ENCODE assay signal across 12 mouse cellular contexts in the genomic region with DNA sequence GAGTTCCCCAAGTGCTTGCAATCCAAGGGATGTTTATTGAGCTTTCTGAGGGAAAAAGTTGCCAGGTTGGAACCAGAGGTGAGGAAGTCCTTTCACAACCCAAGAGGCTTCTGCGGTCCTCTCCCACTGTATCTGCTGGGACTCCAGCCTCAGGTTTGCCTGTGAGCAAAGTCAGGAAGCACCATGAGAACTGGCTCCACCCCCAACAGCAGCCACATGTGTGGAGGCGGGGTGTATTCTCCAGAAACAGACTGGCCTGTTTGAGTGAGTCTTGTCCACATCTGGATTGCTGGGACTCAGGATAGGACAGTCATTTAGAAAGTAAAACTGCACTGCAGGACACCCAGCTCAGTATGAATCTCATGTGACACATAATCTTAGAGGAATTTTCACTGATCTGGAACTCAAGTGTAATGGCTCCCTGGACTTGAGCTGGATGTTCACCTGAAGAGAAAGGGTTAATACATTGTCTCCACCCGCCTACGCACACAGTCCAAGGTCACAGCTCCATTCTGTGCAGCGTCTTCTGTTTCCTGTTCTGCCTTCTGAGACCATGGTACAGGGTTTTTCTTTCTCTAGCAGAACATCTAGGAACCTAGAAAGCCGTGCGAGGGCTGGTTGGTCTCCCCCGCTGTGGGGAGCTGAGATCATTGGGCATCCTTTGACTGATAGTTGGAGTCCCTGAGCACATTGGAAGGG. TPM values are rescaled to one million over a fixed set of nuclear protein-coding genes. Genes with fewer than 3 reads are reported as not detected.
DNase-seq lines count a peak whose midpoint lies in the region; ATAC-seq and TF ChIP-seq lines count a peak whose summit lies in the region.
"Had no signal": no experiment of that assay in that cellular context is flagged by ENCODE, and none has a peak within 500 bp of the region (broad histone marks: within the 10 kb centered on the region; RNA-seq: fewer than 3 reads in every experiment).

No protein-coding gene starts in this region.

- H3K9me3 ChIP-seq in hindbrain, embryonic 10.5 days: no peaks in the 10 kb centered on the region
- H3K9me3 ChIP-seq in hindbrain, embryonic 13.5 days: no peaks in the 10 kb centered on the region
- no peaks in the 10 kb centered on the region for H3K9me3 ChIP-seq in forebrain, postnatal 0 days (ENCODE audit: low read length)
- H3K9me3 ChIP-seq: limb, embryonic 12.5 days had no signal

- WGBS in hindbrain, embryonic 10.5 days: 73% methylated on average over 8 of the region's 8 CpGs
- 73% methylated on average over 8 of the region's 8 CpGs for WGBS in hindbrain, embryonic 13.5 days
- 73% methylated on average over 8 of the region's 8 CpGs for WGBS in forebrain, postnatal 0 days

- no peaks in the 10 kb centered on the region for H3K27me3 ChIP-seq in hindbrain, embryonic 10.5 days (ENCODE audit: insufficient read depth, poor library complexity, severe bottlenecking)
- no peaks in the 10 kb centered on the region for H3K27me3 ChIP-seq in hindbrain, embryonic 13.5 days
- H3K27me3 ChIP-seq in forebrain, postnatal 0 days (ENCODE audit: insufficient read depth, low read length): no peaks in the 10 kb centered on the region
- H3K27me3 ChIP-seq: limb, embryonic 12.5 days had no signal

- no peak for DNase-seq in hindbrain, embryonic 10.5 days (ENCODE audit: low spot score)
- DNase-seq in thymus, postnatal 14 days: peak; percentile 17
- no peak for DNase-seq in thymus, postnatal 36 days
- DNase-seq in induced T-regulatory cell, adult 2 months (ENCODE audit: low read depth): peak; percentile 42
- DNase-seq in testis, postnatal 14 days (ENCODE audit: low spot score): peak; percentile 31
- no peak for DNase-seq in left cerebral cortex, postnatal 4 days
- no peak for DNase-seq in forebrain, postnatal 0 days
- DNase-seq: right cerebral cortex, postnatal 25 days had no signal

- no peak overlapping the region for H3K4me2 ChIP-seq in hindbrain, embryonic 13.5 days
- H3K4me2 ChIP-seq in forebrain, postnatal 0 days (ENCODE audit: low read depth): no peak overlapping the region
- H3K4me2 ChIP-seq: limb, embryonic 12.5 days had no signal

- peaks cover 93% of the 10 kb centered on the region for H3K36me3 ChIP-seq in hindbrain, embryonic 10.5 days
- H3K36me3 ChIP-seq in hindbrain, embryonic 13.5 days: peaks cover 64% of the 10 kb centered on the region
- peaks cover 30% of the 10 kb centered on the region for H3K36me3 ChIP-seq in forebrain, postnatal 0 days (ENCODE audit: insufficient read depth)

- TF ChIP-seq CTCF in forebrain, postnatal 0 days (IDR thresholded peaks at IDR 0.05; ENCODE audit: low read depth): no peak

- H3K27ac ChIP-seq in hindbrain, embryonic 10.5 days: peak overlapping the region; percentile 45; the same call in 1 of the 2 replicates
- no peak overlapping the region for H3K27ac ChIP-seq in hindbrain, embryonic 13.5 days
- no peak overlapping the region for H3K27ac ChIP-seq in forebrain, postnatal 0 days (ENCODE audit: low read depth, low read length)
- H3K27ac ChIP-seq: heart, adult 2 months had no signal

- H3K9ac ChIP-seq in hindbrain, embryonic 13.5 days: no peak overlapping the region
- no peak overlapping the region for H3K9ac ChIP-seq in forebrain, postnatal 0 days
- H3K9ac ChIP-seq: limb, embryonic 12.5 days had no signal

- no peak overlapping the region for H3K4me3 ChIP-seq in hindbrain, embryonic 10.5 days
- no peak overlapping the region for H3K4me3 ChIP-seq in hindbrain, embryonic 13.5 days
- H3K4me3 ChIP-seq in forebrain, postnatal 0 days (ENCODE audit: low read depth, low read length): no peak overlapping the region
- H3K4me3 ChIP-seq: heart, adult 2 months; limb, embryonic 12.5 days had no signal

- H3K4me1 ChIP-seq in hindbrain, embryonic 10.5 days (replicated peaks): peaks cover 13% of the 10 kb centered on the region
- peaks cover 25% of the 10 kb centered on the region for H3K4me1 ChIP-seq in hindbrain, embryonic 13.5 days (replicated peaks)
- no peaks in the 10 kb centered on the region for H3K4me1 ChIP-seq in forebrain, postnatal 0 days (ENCODE audit: insufficient read depth)

- no peak for ATAC-seq in hindbrain, embryonic 13.5 days (ENCODE audit: low FRiP score)
- no peak for ATAC-seq in forebrain, postnatal 0 days

- intact Hi-C loops in left cerebral cortex, postnatal 4 days (cut with DNase I): no loop called here

RNA-seq across cellular contexts. Expression of gene Btbd16, which starts 47.0 kb away (rescaled TPM):
- not detected in 2 replicates for polyA plus RNA-seq in hindbrain, embryonic 10.5 days (2016; fragmentation: Nextera tagmentation; extraction: Ambion mirVana)
- 0.16 TPM in 1 of 2 replicates, not detected in the other for polyA plus RNA-seq in hindbrain, embryonic 13.5 days (2015; fragmentation: Nextera tagmentation; extraction: Ambion mirVana)
- total RNA-seq in left cerebral cortex, postnatal 4 days (2021): under 1 TPM in 1 of 2 experiments, not detected in 1; 0.34 TPM
- 0.10 and 0.31 TPM in 2 replicates for total RNA-seq in forebrain, postnatal 0 days (2014; rRNA removed)
- 0.26 and 0.41 TPM in 2 replicates for polyA plus RNA-seq in forebrain, postnatal 0 days (2015; fragmentation: Nextera tagmentation; extraction: Ambion mirVana)
- total RNA-seq: heart, adult 2 months had no signal
- polyA plus RNA-seq: embryonic facial prominence, embryonic 11.5 days; limb, embryonic 12.5 days had no signal

Comparison
In these comparisons a context has a peak if more than half of its experiments do, and no peak if none do; other contexts are left out.
1. DNase-seq: peak in thymus, postnatal 14 days (single experiment), induced T-regulatory cell, adult 2 months (single experiment) and testis, postnatal 14 days (single experiment); none in hindbrain, embryonic 10.5 days (single experiment), thymus, postnatal 36 days (0 of 2), left cerebral cortex, postnatal 4 days (single experiment) and forebrain, postnatal 0 days (single experiment).